Mouse (Mus musculus) retina, postnatal 1 day (tissue): ENCODE measurements around the gene Mark1.
A peak's percentile ranks its signal among the peaks of the same experiment; 100 is the strongest.

Experiments used
- DNase-seq: peaks from one replicate; pipeline ENCODE4 v3.0.0-alpha.2; 2012

Gene Mark1

DNA sequence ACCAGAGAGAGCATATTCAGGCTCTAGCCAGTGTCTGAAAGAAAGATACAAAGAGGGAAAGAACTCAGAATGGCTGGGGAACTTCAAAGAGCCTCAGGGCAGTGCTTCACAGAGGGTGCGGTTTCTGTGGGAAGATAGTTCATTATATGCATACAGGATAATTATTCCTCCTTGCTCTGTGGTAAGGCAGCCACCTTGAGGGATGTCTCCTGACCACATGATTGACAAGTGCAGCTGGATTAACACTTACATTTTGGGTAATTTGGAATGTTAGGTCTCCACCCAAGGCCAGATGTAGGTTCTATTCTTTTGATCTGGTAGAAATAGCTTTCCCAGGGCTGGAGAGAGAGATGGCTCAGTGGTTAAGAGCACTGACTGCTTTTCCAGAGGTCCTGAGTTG, 113.2 kb downstream of the Mark1 start:
- no peak for DNase-seq

DNA sequence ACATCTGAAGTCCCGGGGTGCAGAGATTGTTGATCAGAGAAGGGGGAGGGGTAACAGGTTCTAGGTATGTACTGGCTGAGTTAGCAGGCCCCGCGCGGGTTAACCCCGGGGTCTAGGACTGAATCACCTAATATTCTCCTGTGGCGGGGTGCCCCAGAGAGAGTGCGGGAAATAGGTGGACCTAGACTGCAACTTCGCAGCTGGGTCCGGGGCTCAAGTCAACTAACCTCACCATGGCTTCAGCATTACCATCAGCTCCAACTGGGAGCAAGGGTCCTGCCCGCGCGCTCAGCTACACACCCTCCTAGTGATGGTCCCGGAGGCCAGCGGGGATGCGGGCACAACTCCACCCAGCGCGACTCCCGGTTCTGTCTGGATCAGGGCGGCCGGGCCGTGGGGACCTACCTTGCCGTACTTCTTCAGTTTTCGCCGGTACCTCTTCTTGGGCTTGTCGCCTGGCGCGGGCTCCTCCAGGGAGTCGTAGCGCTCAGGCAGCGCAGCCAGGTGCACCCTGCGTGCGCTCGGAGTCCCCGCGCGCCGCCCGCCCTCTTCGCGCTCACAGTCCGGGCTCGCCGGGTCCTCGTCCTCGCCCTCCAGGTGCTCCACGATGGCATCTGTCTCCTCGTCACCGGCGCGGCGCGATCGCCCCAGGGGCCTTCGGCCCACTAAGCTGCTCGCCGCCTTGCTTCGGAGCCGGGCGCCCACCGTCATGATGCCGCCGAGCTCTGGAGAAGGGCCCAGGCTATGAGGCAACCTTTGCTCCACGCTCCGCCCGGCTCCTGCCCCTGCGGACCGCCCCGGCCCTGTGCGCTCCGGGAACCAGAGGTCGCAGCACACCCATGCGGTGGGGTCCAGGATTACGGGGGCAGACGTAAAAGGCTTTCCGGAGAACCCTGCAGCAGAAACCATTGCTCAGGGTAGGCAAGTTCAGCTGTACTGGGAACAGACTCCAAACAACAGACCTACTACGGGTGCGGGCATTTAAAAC, 116.8 kb downstream of the Mark1 start, which contains the start of gene C130074G19Rik:
Gene C130074G19Rik (minus strand): TSS at position 938 of the 988 bp plus-strand sequence.
- peak; percentile 50 for DNase-seq

DNA sequence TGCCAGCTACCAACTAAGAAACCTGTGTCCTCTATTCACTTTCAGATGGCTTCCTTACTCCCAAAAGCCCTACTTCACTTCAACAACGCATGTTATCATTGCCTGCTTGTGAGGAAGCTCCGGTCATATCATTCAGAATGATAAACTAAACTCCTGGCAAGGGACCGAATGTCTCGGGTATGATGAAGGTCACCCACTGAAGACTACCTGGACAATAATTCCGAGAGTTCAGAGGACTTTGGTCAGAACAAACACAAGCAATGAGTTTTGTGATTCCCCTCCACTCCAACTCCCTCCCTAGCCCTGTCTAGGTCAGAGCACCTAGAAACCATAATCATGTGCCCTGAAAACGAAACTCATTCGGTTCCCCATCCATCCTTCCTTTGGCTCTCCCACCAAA, 117.5 kb downstream of the Mark1 start:
- DNase-seq = no peak

DNA sequence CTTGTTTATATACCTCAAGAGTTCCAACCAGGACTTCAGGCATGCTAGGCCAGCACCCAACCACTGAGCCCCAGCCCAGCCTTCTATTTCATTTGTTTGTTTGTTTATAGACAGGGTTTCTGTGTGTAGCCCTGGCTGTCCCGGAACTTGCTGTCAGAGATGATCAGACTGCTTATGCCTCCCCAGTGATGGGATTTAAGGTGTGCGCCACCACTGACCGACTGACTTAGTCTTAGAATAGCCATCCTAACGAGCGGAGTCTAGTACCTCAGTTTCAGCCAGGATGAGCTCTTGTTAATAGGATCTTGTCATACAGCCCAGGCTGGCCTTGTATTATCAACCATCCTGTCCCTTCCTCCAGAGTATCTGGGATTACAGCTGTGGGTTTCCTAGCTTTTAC, 118.2 kb downstream of the Mark1 start:
- no peak for DNase-seq

DNA sequence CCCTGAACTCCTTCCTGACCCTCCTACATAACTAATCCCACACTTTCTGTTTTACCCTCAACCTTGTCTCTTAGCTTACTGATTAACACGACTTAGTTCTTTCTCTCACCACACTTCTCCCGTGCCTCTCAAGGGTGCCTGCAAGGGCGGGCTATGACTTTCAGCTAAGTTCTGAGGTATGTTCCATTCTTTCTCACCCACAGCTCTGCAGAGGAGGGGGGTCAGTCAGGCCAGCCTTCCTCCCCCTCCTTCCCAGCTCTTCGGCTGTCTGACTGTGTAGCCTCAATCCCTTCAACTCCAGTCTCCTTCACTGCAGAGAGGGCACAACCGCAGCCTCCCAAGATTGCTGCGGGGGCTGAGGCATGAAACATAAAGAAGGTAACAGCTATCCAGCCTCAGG, 120.5 kb downstream of the Mark1 start:
- DNase-seq = no peak

DNA sequence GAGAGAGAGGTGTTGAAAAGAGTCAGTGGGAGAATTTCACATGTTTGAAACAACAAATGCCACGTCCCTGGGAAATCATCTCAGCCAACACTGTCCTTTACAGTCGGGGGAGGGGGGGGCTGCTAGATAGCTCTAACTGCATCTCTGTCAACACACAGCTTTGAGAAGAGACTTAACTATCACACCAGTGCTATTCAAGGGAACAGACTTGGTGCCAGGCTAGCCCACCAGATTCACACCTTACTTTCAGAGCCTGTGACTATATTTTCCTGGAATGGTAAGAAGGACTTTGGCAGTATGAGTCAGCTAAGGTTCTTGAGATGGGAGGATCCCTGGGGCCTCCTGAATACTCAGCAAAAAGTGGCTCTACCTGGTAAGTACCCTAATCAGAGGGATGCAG, 122.1 kb downstream of the Mark1 start:
- DNase-seq = no peak

DNA sequence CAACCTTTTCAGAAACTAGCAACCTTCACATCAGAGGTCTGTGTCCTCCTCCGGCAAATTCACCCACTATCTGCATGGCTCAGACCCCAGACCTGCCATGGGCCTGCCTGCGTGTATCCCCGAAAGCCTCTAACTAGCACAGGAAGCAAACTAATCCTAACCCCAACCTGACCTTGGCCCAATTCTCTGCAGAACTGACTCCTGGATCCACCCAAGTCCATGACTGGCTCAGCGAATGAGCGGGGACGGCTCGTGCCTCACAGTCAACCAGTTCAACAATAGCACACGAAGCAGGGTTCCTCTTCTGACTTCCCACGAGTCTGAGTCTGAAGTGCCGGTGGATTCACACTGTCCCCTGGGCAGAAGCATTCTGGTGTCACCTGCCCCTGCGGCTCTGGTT, 125.5 kb downstream of the Mark1 start:
- DNase-seq = no peak

DNA sequence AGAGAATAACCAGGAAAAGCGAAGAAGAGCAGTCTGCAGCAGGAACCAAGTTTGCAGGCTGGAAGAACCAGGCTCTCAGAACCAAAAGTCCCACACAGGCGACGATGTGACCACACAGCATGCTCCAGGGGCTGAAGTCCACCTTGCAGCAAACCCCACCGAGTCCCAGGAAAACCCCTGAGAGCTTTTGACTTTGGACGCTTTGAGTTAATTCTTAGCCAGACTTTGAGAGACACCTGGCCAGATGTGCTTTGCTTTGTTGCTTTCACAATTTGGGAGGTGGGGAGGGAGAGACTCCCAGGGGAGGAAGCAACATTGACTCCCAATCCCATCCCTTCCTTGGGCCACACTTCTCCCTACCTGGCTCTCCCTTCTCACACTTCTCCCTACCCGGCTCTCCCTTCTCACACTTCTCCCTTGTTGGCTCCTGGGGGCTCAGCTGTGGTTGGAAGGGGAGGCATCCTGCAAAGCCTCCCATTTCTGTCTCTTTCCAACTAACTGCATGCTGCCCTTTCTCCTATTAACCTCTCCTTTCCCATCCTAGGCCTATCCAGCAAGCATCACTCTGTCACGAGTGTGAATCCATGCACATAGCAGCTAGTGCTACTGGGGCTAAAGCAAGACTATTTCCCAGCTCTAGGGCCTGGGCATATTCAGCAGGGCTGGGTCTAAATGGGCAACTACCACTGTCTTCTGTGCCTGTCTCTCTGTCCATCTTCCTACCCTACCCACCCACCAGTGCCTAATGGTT, 127.1 kb downstream of the Mark1 start:
- DNase-seq = no peak

DNA sequence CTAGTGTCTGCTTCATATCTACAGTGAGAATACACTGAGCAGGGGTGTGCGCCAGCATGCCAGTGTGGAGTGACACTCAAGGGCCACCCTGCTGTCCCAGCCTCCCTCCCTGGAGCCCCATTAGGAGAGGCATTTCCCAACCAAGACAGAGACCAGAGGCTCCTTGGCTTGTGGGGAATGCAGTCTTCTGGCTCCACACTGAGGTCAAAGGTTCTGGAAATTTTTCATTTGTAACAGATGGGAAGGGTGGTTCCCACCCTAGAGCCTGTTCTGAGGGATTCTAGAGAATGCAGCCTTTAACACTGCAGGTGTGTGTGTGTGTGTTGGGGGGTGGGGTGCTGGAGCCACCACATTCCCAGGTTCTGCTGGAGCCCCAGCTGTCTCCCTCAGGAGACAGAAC, 127.9 kb downstream of the Mark1 start:
- no peak for DNase-seq

DNA sequence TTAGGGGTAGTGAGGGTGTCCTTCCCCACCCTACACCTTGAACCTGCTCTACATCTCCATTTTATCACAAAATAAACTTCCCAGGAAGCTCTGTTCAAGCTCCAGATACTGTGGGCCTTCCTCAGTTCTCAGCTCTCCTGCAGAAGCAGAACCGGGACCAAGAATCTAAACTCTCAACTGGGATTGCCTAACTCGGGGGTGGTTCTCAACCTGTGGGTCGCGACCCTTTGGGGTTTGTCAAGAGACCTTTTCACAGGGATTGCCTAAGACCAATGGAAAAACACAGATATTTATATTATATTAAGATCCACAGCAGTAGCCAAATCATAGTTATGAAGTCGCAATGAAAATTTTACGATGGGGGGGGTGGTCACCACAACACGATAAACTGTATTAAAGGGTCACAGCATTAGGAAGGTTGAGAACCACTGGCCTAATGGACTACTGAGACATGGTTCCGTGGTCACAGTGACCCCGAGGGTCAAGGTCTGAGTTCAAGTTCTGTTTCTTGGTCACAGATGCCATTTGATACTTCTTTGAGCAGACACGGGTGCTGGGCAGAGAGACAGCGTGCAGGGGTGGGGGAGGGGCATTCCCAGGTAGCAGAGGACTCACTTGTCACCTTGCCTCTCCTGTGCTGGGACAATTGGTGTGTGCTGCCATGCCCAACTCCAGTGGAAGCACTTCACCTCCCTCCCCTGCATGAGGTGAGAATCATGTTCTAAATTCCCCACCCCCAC, 128.6 kb downstream of the Mark1 start:
- DNase-seq = no peak

DNA sequence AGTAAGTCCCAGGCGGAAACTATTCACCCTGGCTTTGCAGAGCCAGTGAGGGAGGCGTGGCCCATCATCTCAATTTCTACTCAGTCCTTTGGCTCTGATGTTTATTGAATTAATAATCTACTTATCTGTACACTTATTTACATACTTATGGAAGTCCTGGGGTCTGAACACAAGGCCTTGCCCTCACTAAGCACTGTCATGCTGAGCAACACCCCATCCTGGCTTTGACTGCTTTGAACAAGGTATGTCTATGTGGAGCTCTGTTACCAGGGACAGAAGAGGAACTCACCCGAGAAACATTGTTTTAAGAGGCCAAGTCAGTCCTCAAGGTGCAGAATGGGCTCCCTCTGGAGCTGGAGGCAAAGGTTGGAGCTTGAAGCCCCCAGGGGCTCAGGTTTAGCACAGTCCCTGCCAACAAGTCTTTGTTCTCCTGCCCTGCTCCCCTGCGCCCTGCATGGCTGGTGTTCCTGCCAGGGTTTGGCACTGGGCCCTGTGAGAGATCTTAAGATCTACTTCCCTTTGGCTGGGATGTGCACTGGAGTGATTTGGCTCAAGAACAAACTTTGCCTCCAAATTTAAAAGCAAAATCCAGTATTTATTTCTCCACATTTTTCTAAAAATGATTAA, 129.3 kb downstream of the Mark1 start:
- no peak for DNase-seq

DNA sequence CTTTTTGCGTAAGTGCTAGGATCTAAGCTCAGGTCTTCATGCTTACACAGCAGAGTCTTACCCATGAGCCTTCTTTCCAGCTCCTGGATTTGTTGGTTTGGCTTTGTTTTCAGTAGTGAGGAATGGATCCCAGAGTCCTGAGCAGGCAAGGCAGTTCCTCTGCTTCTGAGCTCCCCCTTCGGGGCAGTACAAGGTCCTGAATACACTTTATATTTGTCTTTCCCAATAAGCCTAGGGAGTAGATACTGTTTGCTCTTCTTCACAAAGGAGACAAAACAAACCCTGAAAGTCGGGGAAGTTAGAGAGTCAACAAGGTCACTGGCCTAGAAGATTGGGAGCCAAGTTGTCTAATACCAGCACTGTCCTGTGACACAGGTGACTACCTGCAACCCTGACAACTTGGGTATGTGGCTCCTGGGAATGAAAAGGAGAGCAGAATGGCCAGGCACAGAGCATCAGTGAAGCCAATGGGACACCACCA, 131.7 kb downstream of the Mark1 start:
- DNase-seq = no peak

DNA sequence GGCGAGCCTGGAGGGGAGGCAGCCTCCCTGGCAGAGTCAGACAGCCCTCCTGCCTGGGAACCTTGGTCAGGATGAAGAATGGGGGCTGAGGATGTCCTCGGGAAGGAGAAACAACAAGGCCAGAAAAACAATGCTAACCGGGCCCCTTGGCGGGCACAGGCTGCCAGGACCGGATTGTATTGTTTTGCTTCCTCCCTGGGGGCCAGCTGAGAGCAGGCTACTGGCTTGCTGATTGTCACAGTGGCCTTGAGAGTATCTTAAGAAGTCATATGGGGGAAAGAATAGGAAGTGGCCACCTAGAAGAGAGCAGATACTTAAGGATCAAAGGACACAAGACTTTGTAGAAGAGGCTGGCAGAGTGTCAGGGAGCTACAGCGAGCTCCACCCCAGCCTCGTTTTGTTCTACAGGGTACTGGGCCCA, 135.0 kb downstream of the Mark1 start:
- no peak for DNase-seq

DNA sequence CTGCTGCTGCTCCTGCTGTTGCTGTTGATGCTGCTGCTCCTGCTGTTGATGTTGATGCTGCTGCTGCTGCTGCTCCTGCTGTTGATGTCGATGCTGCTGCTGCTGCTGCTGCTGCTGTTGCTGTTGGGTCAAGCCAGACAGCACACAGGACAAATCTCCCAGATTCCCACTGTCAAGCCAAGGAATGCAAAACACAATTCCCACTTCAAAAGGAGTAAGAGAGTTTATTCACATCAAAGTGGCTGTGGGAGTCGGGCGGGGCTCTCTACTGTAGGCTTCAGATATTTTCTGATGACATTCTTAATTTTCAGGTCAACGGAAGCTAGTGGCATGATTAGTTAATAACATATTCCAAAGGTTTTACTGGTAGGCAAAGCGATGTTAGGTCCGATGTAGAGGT, 136.7 kb downstream of the Mark1 start:
- DNase-seq = no peak

DNA sequence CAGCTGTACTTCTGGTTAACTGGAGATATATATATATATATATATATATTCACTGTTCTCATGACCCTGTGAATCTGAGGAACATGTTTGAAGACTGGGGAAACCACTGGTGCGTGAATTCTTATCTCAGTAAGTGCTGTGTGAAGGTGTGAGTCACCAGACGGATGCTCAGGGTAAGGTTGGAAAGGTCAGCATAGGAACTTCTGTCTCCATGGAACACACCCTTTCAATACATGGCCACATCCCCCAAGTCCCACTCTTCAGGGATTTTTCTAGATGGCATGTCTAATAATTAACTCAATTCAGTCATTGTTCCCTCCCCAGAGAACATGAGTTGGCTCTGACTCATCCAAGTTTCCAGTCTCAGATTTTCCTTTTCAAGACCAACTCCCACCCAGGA, 137.8 kb downstream of the Mark1 start:
- DNase-seq = no peak

DNA sequence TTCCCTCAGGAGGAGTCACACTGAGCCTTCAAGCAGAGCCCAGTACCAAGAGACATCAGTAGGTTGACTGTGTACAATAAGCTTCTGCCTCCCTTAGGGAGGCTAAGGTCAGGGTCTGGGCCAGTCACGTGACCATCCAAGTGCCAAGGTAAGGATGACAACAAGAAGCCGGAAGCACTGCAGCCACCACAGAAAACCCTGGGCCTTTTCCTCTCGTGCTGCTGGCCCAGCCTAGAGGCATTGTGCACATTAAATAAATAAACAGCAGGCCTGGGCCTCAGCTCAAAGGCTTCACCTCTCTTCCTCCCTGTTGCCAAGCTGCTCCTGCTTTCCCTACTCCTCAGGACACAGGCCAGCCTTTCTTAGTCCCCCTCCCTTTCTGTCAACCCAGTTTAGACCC, 139.1 kb downstream of the Mark1 start:
- DNase-seq = no peak

DNA sequence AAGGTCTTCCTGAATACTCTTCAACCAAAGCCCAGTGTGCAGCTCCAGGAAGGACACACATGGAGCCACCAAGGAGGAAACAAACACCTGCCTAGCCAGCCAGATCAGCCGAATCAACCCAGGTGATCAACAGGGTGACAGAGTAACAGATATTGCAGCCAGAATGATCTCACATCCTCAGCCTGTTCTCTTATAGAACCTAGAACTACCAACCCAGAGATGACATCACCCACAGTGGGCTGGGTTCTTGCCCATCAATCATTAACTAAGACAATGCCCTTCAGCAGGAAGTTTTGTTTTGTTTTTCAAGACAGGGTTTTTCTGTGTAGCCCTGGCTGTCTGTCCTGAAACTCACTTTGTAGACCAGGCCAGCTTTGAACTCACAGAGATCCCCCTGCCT, 141.1 kb downstream of the Mark1 start:
- no peak for DNase-seq

DNA sequence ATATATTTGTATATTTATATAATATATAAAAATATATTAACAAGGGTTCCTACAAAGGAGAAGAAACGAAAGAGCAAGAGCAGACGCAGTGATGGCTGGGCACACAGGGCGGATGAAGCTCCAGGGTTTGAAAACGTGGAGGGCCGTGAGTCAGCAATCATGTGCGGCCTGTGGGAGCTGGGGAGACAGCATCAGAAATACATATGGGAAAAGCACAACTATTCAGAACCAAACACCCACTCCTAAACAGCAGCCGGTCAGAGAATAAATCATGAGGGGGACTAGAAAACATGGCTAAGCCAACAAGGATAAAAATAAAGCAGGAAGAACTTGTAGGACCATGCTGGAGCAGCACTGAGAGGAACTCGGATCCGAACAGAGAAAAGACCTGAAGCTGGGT, 142.2 kb downstream of the Mark1 start:
- no peak for DNase-seq

DNA sequence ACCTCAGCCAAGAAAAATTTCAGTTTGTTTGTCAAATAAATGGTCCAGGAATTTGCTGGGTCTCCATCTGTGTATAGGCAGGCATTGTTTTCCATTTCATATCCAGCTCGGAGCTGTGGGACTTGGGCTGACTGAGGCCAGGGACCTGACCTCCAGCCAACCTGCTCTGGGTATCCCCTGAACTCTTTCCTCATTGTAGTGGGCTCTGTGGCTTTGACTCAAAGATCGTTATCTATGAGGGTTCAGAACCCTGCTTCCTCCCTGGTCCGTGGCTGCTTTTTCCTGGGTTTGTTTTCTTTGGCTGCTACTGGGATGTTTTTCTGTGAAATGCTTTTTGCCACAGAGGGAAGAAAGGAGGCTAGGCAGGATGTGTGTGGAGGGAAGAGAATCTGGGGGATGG, 145.4 kb downstream of the Mark1 start:
- no peak for DNase-seq

DNA sequence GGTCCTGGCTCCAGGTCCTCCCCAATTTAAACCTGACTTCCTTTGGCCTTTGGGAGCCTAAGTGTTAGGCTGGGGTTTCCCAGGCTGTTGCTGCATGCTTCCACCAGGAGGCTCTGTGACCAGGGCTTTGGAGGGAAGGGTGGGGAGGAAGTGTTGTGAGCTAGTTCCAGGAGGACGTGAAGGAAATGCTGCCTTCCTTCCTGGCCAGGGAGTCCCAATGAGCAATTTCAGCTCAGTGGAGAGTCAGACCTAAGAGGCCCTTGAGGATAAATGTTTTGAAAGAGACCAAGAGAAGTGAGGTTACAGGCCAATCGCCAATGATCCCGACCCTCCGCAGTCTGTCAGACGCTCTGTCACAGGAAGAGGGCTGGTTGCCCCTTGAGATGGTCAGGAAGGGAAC, 146.0 kb downstream of the Mark1 start:
- peak; percentile 67 for DNase-seq

DNA sequence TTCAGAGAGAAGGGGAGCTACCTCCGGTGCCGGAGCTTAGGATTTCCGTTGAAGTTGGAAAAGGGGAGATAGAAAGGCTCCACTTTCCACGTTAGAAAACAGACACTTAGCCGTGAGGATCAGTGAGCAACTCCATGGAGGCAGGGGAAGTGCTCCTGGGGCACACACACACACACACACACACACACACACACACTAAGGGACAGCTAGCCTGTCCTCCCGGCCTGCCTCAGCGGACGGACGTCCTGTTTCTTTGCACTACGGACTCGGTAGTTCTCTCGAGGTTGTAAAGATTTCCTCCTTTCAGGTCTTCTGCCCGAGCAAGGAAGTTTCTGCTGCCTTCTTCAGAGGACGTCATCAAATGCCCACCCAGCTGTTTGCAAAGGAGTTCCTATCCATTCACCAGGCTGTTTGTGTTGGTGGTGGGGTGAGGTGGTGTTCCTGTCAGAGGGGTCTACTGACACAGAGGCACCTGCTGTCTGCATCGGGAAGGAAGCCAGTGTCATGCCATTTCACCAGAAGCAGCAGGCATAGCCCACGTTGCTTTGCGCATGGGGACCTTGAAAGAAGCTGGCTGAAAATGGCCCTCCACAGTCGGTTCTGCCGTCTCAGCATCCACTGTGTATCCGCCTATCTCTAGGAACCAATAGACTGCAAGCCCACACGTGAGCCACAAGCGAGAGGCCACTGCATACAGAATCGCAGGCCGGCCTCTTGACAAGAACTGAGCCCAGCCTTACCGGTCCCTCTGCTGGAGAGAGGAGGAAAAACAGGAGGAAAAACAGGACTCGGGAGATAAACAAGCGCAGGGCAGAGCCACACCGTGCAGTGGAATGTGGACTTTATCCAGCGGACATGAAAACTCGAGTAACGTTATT, 147.4 kb downstream of the Mark1 start:
- DNase-seq = peak; percentile 92

DNA sequence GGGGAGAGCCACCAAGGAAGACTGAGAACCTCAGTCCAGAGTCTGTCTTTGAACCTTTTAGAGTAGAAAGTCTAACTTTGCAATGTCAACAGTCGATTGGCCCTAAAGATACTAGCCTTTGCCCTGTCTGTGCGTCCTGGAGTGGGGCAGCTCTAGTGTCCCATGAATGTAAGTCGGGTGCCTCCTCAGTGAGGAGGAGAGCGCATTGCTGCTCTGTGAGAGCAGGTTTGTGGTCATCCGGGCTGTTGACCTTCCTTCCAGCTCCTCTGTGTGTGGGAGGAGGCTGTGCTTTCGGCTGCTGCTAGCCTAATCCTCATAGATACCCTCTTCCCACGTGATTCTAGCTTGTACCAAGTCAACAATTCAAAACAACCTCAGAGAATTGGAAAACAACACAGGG, 148.2 kb downstream of the Mark1 start:
- no peak for DNase-seq
